Mouse (Mus musculus) ovary, postnatal 36 days (tissue): ENCODE measurements at regions not wholly inside any gene's neighbourhood (a gene's known extent, or its start where the extent isn't known, plus 50 kb on each side); places are given as distances from the start of the nearest gene placed in this dataset.

Source experiments
- DNase-seq: peaks from one replicate; pipeline ENCODE4 v3.0.0; 2022; ENCODE audit warnings: low spot score, mixed read lengths

DNA sequence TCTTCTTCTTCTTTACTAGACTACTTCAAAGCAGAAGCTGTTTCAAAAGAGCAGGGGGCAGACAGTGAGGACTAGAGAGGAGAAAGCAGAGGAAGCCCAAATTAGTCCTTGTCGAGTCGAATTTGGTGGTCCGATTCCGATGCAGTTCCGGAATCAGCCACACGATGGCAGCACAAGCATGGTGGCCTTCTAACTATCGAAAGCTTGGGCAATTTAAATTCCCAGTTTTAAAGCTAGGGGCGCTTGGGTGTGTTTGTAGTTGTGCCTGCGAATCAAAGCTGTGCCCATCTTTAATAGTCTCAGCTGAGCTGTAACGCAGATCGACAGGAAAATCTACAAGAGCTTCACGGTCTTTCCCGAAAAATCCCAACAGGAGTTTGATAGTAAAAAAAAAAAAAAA lies 234.7 kb upstream of the A1bg start:
- peak; percentile 81 for DNase-seq

GRCm38 (mm10) chr15:61155530-61155929 lies 232.7 kb upstream of the A1bg start:
- DNase-seq, result no peak

GRCm38 (mm10) chr15:61154166-61154565 lies 231.4 kb upstream of the A1bg start:
- no peak for DNase-seq

DNA sequence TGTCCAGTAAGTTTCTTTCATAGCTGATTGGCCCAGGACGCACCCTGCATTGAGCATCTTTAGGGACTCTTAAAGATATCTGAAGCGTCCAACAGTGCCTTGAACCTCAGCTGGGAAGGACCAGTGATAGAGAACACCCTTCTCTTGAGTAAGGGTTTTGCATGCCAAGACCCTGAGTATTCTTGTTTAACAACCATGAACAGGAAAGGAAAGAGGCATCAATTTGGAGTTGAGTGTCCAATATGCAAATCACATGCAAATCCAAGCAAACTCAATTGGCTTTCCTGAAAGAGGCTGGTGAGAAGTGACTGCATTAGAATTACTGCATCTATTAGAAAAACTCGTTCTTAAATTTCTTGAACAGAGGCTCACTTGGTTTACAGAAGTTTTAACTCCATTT lies 220.0 kb upstream of the A1bg start:
- no peak for DNase-seq

DNA sequence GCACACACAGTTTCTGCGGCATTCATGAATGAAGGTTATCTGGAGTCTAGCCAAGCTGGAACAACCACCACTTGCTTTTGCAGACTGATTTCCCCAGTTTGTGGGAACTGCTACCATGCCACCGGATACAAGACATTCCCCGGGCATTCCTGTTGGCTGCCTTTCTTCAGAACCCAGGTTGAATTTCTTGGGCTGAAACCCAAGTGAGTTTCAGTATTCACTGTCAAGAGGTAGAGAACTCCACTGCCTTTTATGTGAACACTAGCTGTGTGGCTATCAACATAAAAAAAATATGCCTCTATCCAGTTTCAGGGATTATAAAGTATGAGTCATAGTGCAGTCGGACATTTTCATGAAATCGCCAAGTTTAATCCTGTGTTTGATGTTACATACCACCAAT lies 216.3 kb upstream of the A1bg start:
- DNase-seq, result no peak

DNA sequence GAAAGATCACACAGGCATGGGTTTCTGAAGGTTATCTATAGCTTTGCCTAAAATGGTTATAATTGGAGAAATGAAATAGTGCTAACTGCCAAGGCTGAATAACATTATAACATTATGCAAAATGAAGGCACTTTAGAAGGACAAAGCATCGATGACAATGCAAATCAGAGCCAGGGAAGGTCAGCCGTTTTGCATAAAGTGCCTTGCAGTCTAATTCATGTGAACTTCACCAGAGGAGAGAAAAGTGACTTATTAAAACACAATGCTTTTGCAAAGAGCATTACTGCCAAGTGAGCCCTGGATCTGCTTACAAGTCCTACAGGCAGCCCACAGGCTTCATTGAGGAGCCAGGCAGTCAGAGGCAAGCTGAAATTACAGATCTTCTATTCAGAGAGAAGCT lies 214.0 kb upstream of the A1bg start:
- no peak for DNase-seq

GRCm38 (mm10) chr15:61133316-61133715 lies 210.5 kb upstream of the A1bg start:
- no peak for DNase-seq

GRCm38 (mm10) chr15:61127971-61128370 lies 205.2 kb upstream of the A1bg start:
- DNase-seq, result no peak

DNA sequence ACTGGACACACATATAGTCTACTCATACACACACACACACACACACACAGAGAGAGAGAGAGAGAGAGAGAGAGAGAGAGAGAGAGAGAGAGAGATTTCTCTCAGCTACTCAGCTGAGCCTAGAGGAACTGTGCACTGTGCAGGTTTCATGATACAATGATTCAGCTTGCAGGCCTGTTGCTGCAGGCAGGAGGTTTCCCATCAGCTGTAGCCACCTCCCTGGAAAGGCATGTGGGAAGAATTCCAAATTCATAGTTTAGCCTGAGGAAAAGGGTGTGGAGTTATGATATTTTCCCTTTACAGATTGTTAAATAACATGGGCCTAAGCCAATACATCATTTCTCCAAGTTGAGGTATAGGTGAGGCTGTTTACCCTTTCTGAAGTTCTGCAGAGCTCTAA lies 204.3 kb upstream of the A1bg start:
- no peak for DNase-seq

DNA sequence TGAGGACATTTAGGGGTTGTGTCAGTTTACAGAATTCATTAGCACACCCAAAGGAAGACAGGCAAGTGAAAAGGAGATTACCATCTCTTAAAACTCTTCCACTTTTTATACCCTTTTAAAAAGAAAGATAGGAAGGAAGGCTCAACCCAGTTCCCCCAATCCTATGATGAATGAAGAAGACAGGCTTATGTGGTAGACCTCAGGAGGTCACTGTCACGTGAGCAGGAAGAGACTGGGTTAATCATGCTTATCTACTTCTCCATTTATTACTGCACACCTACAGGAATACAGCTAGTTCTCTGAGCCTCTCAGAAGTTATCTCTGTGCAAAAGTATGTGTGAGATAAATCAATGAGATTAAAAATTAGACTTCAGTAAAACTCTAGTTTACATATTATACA lies 194.1 kb upstream of the A1bg start:
- no peak for DNase-seq

- no peak for DNase-seq
Observed at GRCm38 (mm10) chr15:61109429-61110128, 186.8 kb upstream of the A1bg start.

- no peak for DNase-seq
Observed at GRCm38 (mm10) chr15:61108957-61109356, 186.1 kb upstream of the A1bg start.

DNA sequence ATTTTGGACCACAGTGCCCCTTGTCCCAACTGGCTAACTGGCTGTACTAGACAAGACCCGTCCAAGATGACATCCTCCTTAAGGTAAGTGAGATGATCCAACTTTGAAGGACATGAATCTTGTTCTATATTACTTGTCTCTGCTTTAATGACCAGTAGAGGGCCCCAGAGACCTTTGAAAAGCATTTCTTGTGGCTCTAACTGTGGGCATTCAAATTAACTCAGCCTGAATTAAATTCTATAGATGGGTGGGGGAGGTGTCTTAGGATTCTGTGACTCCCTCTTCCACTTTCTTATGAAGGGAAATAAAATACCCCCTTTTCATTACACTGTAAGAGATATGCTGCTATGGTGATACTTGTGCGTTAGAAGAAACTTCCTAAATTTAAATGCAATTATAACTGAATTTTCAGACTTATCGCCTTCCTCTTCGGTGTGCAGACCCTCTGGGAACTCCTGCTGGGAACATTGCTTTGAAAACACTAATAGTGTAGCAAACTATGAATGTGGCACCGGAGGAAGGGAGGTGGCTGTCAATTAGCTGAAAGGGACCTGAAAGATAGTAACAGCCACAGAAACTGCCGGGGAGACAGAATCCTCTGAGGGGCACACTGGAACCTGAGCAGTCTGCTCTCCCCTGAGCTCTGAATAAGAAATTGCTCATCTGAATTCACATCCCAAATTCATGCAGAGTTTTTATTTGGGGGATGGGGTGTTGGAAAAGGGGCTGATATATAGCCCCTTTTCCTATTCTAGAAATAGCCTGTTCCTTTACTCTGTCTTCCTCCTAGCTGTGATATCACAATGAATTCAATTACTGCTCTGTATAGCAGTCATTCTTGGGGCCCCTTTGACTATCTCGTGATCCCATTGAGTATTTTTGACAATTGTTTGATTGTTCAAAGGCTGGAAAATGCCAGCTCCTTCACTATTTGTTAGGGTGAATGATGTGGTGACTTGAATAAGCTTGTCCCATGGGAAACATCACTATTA lies 179.9 kb upstream of the A1bg start:
- no peak for DNase-seq

- DNase-seq, result no peak
Observed at GRCm38 (mm10) chr15:61100807-61101206, 178.0 kb upstream of the A1bg start.

GRCm38 (mm10) chr15:61098968-61099367 lies 176.2 kb upstream of the A1bg start:
- no peak for DNase-seq

DNA sequence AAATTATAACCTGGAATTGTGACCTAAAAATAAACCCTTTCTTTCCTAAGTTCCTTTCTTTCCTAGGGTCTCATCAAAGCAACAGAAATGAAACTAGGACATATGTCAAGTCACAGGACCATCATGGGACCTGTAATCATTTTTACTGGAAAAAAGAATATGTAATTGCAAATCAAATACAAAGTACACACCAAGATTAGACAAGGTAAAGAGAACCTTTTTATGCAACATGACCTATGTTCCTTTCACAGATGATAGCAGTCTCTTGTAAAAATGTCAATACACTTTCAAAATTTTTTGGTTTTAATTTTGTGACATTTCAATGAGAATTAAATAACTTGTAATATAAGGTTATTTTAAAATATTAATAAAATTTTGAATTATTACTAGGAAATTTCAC lies 175.7 kb upstream of the A1bg start:
- no peak for DNase-seq

DNA sequence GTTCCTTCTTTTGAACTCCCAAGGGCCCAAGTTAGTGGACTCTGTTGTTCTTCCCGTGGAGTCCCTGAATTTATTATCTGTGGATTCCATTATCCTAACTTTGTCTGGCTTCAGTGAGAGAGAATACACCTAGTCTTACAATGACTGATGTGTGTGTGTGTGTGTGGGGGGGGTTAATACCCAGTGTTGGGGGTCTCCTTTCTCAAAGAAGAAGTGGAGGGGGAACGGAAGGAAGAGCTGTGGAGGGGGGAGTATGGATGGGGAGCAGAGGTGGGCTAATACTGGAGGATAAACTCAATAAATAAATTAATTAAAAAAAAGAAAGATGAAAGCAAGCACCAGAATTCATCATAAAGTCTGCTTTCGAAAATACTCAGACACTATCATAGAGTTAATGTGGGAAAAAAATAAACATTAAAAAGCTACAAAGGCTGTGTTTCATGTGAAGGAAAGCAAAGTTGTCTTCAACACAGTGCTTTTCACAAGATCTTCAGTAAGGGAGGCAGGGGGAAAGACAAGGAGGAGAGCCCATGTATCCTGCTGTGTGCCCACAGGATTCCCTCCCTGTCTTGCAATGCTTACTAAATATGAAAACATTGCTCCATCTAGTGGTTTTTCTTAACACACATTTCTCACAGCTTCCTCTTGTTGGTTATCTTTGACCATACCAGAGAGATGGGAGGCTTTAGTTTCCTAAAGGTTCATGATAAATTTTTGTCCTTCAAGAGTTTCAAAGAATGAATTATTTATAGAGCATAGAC lies 173.4 kb upstream of the A1bg start:
- no peak for DNase-seq

- DNase-seq, result no peak
Observed at GRCm38 (mm10) chr15:61055017-61055609, 132.3 kb upstream of the A1bg start.

GRCm38 (mm10) chr15:61051363-61051762 lies 128.6 kb upstream of the A1bg start:
- DNase-seq, result no peak

DNA sequence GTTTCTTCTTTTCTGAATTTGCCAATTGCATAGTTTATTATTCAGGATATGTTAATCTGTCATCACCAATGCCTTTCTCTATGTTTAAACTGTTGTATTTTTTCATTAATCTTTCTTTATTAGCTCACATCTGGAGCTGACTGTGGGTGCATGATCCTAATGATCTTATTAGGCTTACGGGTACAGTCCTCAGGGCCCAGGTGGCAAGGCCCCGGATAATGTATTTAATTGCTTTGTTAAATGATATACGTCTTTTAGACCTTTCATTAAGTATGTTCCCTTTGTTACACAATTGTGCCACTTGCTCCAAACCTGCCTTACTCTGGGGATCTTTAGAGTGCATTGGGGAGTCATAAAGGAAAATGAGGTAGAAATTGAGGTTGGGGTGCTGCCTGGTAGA lies 86.7 kb upstream of the A1bg start:
- DNase-seq, result no peak

- no peak for DNase-seq
Observed at GRCm38 (mm10) chr15:61007461-61008059, 84.7 kb upstream of the A1bg start.

DNA sequence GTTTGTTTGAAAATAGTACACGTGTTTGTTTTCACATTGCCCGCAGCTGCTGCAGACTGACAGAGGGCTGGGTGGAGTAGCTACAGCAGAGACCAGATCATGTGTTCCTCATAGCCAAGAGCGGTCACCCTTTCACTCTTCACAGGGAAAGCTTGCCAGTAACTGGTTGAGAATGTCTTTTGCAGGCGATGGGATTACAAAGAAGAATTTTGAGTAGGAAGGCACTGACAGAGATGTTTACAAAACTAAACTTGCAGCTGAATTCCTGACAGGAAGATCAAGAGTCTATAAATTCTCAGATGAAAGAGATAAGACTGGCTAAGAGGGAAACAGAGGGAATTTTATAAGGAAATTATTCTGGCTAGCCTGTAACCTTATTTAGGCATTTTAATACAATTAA lies 83.8 kb upstream of the A1bg start:
- no peak for DNase-seq
